Mouse (Mus musculus) gastrocnemius, postnatal 4 days (tissue): ENCODE measurements around the gene Cuzd1. TPM values are rescaled to one million over a fixed set of nuclear protein-coding genes. Genes with fewer than 3 reads are reported as not detected.

Experiments used
- DNase-seq, 2 experiments: peaks; one replicate each; pipeline ENCODE4 v3.0.0; 2021 to 2022; ENCODE audit warnings: low spot score in 2 of 2, mixed read lengths in 2 of 2
- total RNA-seq, 2 experiments: library from RNA; stranded (reverse); gene quantifications; 2 replicates each; pipeline ENCODE4 v1.2.3; 2021

Cuzd1 gene
- total RNA-seq, 2 experiments from 2014 or later = not detected

- no peak for DNase-seq
Measured at GRCm38 (mm10) chr7:131260946-131261345, 61.1 kb downstream of the Cuzd1 start.

Other genes starting within 250 kb of the Cuzd1 start
- not detected for gene 4933402N03Rik, start 176.0 kb downstream of the Cuzd1 start, total RNA-seq
- gene 5430419D17Rik, start 147.9 kb downstream of the Cuzd1 start, total RNA-seq = not detected
- gene Fam24b, start 7.2 kb upstream of the Cuzd1 start, total RNA-seq = not detected
- gene Fam24a, start 11.6 kb upstream of the Cuzd1 start, total RNA-seq = not detected
- 10 to 100 TPM; 13.7 to 19.7 TPM for gene 2310057M21Rik, start 40.5 kb upstream of the Cuzd1 start, total RNA-seq
- gene Pstk, start 48.8 kb upstream of the Cuzd1 start, total RNA-seq = 10 to 100 TPM; 28.5 to 34.0 TPM
- 10 to 100 TPM; 27.0 to 32.2 TPM for gene Ikzf5, start 88.2 kb upstream of the Cuzd1 start, total RNA-seq
- gene Acadsb, start 88.3 kb upstream of the Cuzd1 start, total RNA-seq = 10 to 100 TPM; 76.4 to 77.9 TPM
- gene Hmx3, start 220.6 kb upstream of the Cuzd1 start, total RNA-seq = not detected
- not detected for gene Hmx2, start 226.5 kb upstream of the Cuzd1 start, total RNA-seq
- gene Bub3, start 237.9 kb upstream of the Cuzd1 start, total RNA-seq = 10 to 100 TPM; 46.6 to 54.8 TPM